Mouse (Mus musculus) forebrain, embryonic 14.5 days (tissue): Measurements from ENCODE around the gene Card10. TPM values are rescaled to one million over a fixed set of nuclear protein-coding genes. Genes with fewer than 3 reads are reported as not detected.
A peak's percentile ranks its signal among the peaks of the same experiment; 100 is the strongest.

ENCODE experiments used
- ATAC-seq: fragments of 200-750 bp; cut with Nextera tagmentation; 2 replicates; pipeline ENCODE4 v1.8.0; 2017; ENCODE audit warnings: mild to moderate bottlenecking, moderate library complexity
- DNase-seq: peaks from one replicate; pipeline ENCODE4 v3.0.0-alpha.2; 2015; ENCODE audit warnings: low spot score
- H3K27ac ChIP-seq: fragments of 300-500 bp; sonication (generic); 2 replicates; pipeline ENCODE4 v1.5.1; 2014; ENCODE audit warnings: low read depth, mild to moderate bottlenecking, control low read depth, low read length, moderate library complexity
- H3K27me3 ChIP-seq: fragments of 300-500 bp; sonication (generic); replicated peaks from 2 replicates; pipeline ENCODE4 v1.6.1; 2014; ENCODE audit warnings: low read length, control low read depth, mixed read lengths; ENCODE audit not compliant: control insufficient read depth, insufficient read depth
- H3K36me3 ChIP-seq: fragments of 300-500 bp; sonication (generic); 2 replicates; pipeline ENCODE4 v1.6.1; 2014; ENCODE audit warnings: low read length, control low read depth; ENCODE audit not compliant: control insufficient read depth, insufficient read depth
- H3K4me1 ChIP-seq: fragments of 300-500 bp; sonication (generic); 2 replicates; pipeline ENCODE4 v1.6.1; 2014; ENCODE audit warnings: antibody characterized with exemption, low read length, control low read depth; ENCODE audit not compliant: control insufficient read depth, insufficient read depth
- H3K4me2 ChIP-seq: fragments of 300-500 bp; sonication (generic); 2 replicates; pipeline ENCODE4 v1.6.1; 2014; ENCODE audit warnings: mild to moderate bottlenecking, control low read depth, low read length
- H3K4me3 ChIP-seq: fragments of 300-500 bp; sonication (generic); 2 replicates; pipeline ENCODE4 v1.5.1; 2014; ENCODE audit warnings: low read depth, low read length, control low read depth
- H3K9ac ChIP-seq: fragments of 300-500 bp; sonication (generic); 2 replicates; pipeline ENCODE4 v1.6.1; 2014; ENCODE audit warnings: mild to moderate bottlenecking, low read length, control low read depth, moderate library complexity
- H3K9me3 ChIP-seq: fragments of 300-500 bp; sonication (generic); replicated peaks from 2 replicates; pipeline ENCODE4 v1.6.1; 2016; ENCODE audit warnings: low read length, control low read depth, mixed read lengths; ENCODE audit not compliant: control insufficient read depth
- WGBS: fragments of 180-500 bp; shearing (Covaris S2); extraction: QIAGEN DNeasy Blood & Tissue Kit; methylation state at CpG from one replicate; pipeline ENCODE4 v1.1.7; 2014; 5-methylcytosine and 5-hydroxymethylcytosine counted together
- polyA plus RNA-seq: library from polyadenylated mRNA; unstranded; fragments of >200 nt; fragmentation: Nextera tagmentation; extraction: Ambion mirVana; gene quantifications from 2 replicates; pipeline ENCODE4 v1.2.1, GENCODE M21; 2014

Gene Card10
- polyA plus RNA-seq, 1 experiment from 2014 or later, result 1.1 TPM

GRCm38 (mm10) chr15:78799029-78799428, 3.8 kb downstream of the Card10 start:
- 34% methylated on average over 21 of the region's 21 CpGs for WGBS
- peaks cover 28% of the 10 kb centered on the region for H3K27me3 ChIP-seq
- peaks cover 9% of the 10 kb centered on the region; the same call in 1 of the 2 replicates for H3K4me1 ChIP-seq
- no peaks in the 10 kb centered on the region for H3K9me3 ChIP-seq
- H3K4me3 ChIP-seq, result no peak overlapping the region
- no peak overlapping the region for H3K27ac ChIP-seq
- H3K4me2 ChIP-seq, result no peak overlapping the region
- DNase-seq (peak; percentile 77), ATAC-seq (no peak)
- H3K36me3 ChIP-seq, result no peaks in the 10 kb centered on the region
- 0 out of 2 replicates have a peak overlapping the region, but pooled peaks have one; percentile 3 for H3K9ac ChIP-seq

- ATAC-seq (no peak), DNase-seq (no peak)
- no peaks in the 10 kb centered on the region for H3K9me3 ChIP-seq
- H3K4me1 ChIP-seq, result no peaks in the 10 kb centered on the region
- peaks cover 13% of the 10 kb centered on the region for H3K27me3 ChIP-seq
- no peak overlapping the region for H3K9ac ChIP-seq
- no peak overlapping the region for H3K4me2 ChIP-seq
- 84% methylated on average over 8 of the region's 8 CpGs for WGBS
- H3K27ac ChIP-seq, result no peak overlapping the region
- no peaks in the 10 kb centered on the region for H3K36me3 ChIP-seq
- H3K4me3 ChIP-seq, result no peak overlapping the region
These were observed 5.8 kb downstream of the Card10 start for GRCm38 (mm10) chr15:78797060-78797329.

GRCm38 (mm10) chr15:78796196-78797059, 6.4 kb downstream of the Card10 start:
- Histone ChIP-seq H3K4me1 (no peaks in the 10 kb centered on the region), H3K27ac (no peak overlapping the region), H3K4me2 (no peak overlapping the region), H3K4me3 (no peak overlapping the region), H3K36me3 (no peaks in the 10 kb centered on the region), H3K9ac (no peak overlapping the region), H3K27me3 (peaks cover 8% of the 10 kb centered on the region), H3K9me3 (no peaks in the 10 kb centered on the region)
- no peak for DNase-seq
- no peak for ATAC-seq
- WGBS, result 49% methylated on average over 25 of the region's 25 CpGs

- H3K27ac ChIP-seq, result no peak overlapping the region
- no peak for ATAC-seq
- 81% methylated on average over 12 of the region's 12 CpGs for WGBS
These were observed 11.9 kb downstream of the Card10 start for GRCm38 (mm10) chr15:78790990-78791389.

GRCm38 (mm10) chr15:78790451-78790850, 12.4 kb downstream of the Card10 start:
- 73% methylated on average over 4 of the region's 4 CpGs for WGBS
- no peak overlapping the region for H3K9ac ChIP-seq
- H3K9me3 ChIP-seq, result no peaks in the 10 kb centered on the region
- peaks cover 6% of the 10 kb centered on the region for H3K4me1 ChIP-seq
- H3K4me3 ChIP-seq, result no peak overlapping the region
- no peak overlapping the region for H3K4me2 ChIP-seq
- H3K27ac ChIP-seq, result no peak overlapping the region
- no peaks in the 10 kb centered on the region for H3K36me3 ChIP-seq
- ATAC-seq (no peak), DNase-seq (no peak)
- H3K27me3 ChIP-seq, result no peaks in the 10 kb centered on the region

More at GRCm38 (mm10) chr15:78790990-78791389, 11.9 kb downstream of the Card10 start:
- H3K4me3 ChIP-seq, result no peak overlapping the region
- DNase-seq, result no peak
- H3K36me3 ChIP-seq, result no peaks in the 10 kb centered on the region
- no peaks in the 10 kb centered on the region for H3K9me3 ChIP-seq
- no peak overlapping the region for H3K4me2 ChIP-seq
- H3K9ac ChIP-seq, result no peak overlapping the region
- no peaks in the 10 kb centered on the region for H3K27me3 ChIP-seq
- H3K4me1 ChIP-seq, result peaks cover 3% of the 10 kb centered on the region; the same call in 1 of the 2 replicates

GRCm38 (mm10) chr15:78789721-78790323, 13.0 kb downstream of the Card10 start:
- H3K4me1 ChIP-seq, result peaks cover 6% of the 10 kb centered on the region
- no peak overlapping the region for H3K27ac ChIP-seq
- H3K9ac ChIP-seq, result no peak overlapping the region
- no peaks in the 10 kb centered on the region for H3K36me3 ChIP-seq
- no peak for DNase-seq
- H3K4me3 ChIP-seq, result no peak overlapping the region
- H3K27me3 ChIP-seq, result no peaks in the 10 kb centered on the region
- 85% methylated on average over 13 of the region's 13 CpGs for WGBS
- no peak overlapping the region for H3K4me2 ChIP-seq
- H3K9me3 ChIP-seq, result no peaks in the 10 kb centered on the region
- no peak for ATAC-seq

- Histone ChIP-seq H3K9ac (no peak overlapping the region), H3K27me3 (no peaks in the 10 kb centered on the region), H3K4me2 (no peak overlapping the region), H3K27ac (0 out of 2 replicates have a peak overlapping the region, but pooled peaks have one; percentile 0), H3K4me3 (no peak overlapping the region), H3K4me1 (peaks cover 6% of the 10 kb centered on the region), H3K36me3 (no peaks in the 10 kb centered on the region), H3K9me3 (no peaks in the 10 kb centered on the region)
- 76% methylated on average over 3 of the region's 3 CpGs for WGBS
- ATAC-seq (no peak), DNase-seq (no peak)
These were observed 14.8 kb downstream of the Card10 start for GRCm38 (mm10) chr15:78788042-78788441.

GRCm38 (mm10) chr15:78787287-78787856, 15.5 kb downstream of the Card10 start:
- Histone ChIP-seq H3K36me3 (no peaks in the 10 kb centered on the region), H3K27me3 (no peaks in the 10 kb centered on the region), H3K9ac (no peak overlapping the region), H3K9me3 (no peaks in the 10 kb centered on the region), H3K27ac (peak overlapping the region; percentile 0; the same call in 1 of the 2 replicates), H3K4me1 (peaks cover 6% of the 10 kb centered on the region), H3K4me3 (no peak overlapping the region), H3K4me2 (no peak overlapping the region)
- 83% methylated on average over 9 of the region's 9 CpGs for WGBS
- no peak for DNase-seq
- no peak for ATAC-seq

GRCm38 (mm10) chr15:78786411-78786818, 16.4 kb downstream of the Card10 start:
- H3K27ac ChIP-seq, result no peak overlapping the region
- H3K4me3 ChIP-seq, result no peak overlapping the region
- H3K36me3 ChIP-seq, result no peaks in the 10 kb centered on the region
- H3K27me3 ChIP-seq, result no peaks in the 10 kb centered on the region
- 77% methylated on average over 9 of the region's 9 CpGs for WGBS
- no peak for ATAC-seq
- 0 out of 2 replicates have a peak overlapping the region, but pooled peaks have one; percentile 13 for H3K9ac ChIP-seq
- no peaks in the 10 kb centered on the region for H3K9me3 ChIP-seq
- peaks cover 6% of the 10 kb centered on the region for H3K4me1 ChIP-seq
- no peak for DNase-seq
- no peak overlapping the region for H3K4me2 ChIP-seq
